Mouse (Mus musculus) adrenal gland (tissue): ENCODE measurements around the gene Mgmt.

Source experiments
- intact Hi-C: fragments of 180-260 bp; cut with DNase I; formaldehyde crosslinking; loops from one replicate; pipeline ENCODE4 v1.15.1; 2025

Mgmt gene

DNA sequence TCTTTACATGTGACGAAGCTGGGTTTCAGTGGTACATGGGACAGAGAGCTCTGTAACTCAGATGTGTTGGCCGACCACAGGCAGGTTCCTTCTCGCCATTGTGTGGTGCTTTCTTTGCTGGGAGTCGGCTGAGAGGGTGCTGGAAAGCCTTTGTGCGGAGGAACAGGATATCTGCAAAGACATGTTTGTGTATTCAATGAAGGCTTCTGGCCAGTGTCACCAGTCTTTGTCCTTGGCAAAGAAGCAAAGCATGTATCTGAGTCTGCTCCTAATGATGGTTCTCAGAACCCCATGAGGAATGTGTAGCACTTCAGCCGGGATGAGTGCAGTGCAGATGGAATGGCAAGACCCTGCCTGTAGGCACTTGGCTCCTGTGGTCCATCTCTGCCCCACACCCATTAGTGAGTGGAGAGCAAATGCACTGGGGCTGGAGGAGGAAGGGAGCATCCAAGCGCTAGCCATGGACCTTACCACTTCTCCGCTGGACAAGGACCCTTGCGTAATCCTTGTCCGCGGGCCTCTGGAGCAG lies 14.3 kb downstream of the Mgmt start:
- intact Hi-C loops = no loop called here

GRCm38 (mm10) chr7:136912901-136913300 lies 18.5 kb downstream of the Mgmt start:
- intact Hi-C loops = no loop called here

- intact Hi-C loops = no loop called here
These were observed 21.6 kb downstream of the Mgmt start for GRCm38 (mm10) chr7:136916021-136916420.

GRCm38 (mm10) chr7:136920976-136921755 lies 26.8 kb downstream of the Mgmt start:
- intact Hi-C loops = no loop called here

DNA sequence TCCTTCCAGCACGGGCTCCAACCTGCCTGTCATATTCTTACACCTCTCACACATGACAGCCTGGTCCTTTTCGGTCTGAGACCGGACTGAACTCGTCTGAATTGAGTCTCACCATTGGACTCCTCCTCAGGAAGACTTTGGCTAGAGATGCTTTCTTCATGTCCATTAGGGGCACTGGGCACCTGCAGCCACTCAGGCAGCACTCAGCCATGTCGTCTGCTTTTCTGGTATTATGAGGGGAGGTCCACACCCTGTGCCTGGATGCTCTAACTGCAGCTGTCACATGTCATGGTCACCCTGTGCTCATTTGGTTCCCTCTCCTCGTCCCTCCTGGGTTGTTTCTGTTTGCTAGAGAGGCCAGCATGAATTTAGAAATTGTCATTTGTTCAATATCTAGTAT lies 27.8 kb downstream of the Mgmt start:
- intact Hi-C loops = no loop called here

DNA sequence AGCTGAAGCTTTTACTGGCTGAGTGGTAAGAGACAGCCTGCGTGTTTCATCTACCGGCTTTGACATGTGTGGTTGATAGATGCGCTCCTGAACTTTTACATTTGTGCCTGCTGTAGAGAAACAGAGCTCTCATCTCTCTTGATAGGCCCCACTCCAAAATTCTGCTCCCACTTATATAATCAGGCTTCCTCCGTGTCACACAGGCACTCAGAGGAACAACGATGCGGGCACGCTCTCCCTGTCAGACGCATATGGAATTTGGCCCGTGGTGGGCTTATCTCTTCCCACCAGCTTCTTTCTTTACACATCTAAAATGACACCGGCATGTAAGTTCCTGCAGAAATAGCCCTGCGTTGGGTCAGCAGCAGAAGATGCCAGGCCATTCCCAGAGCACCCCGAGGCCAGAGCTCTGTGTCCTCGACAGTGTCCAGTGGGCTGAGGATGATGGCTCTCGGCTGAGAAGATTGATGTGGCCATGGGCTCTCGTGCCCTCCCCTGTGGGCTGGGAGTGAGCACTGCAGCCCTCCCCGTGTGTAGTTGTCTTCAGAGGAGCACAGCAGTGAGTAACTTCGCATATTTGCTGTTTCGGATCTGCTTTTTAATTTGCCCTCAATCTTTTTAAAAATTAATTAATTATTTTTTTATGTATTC lies 30.3 kb downstream of the Mgmt start:
- intact Hi-C loops = no loop called here

GRCm38 (mm10) chr7:136926178-136926577 lies 31.8 kb downstream of the Mgmt start:
- intact Hi-C loops = no loop called here

GRCm38 (mm10) chr7:136930451-136930850 lies 36.0 kb downstream of the Mgmt start:
- intact Hi-C loops = no loop called here

GRCm38 (mm10) chr7:136933367-136933766 lies 39.0 kb downstream of the Mgmt start:
- intact Hi-C loops = no loop called here

DNA sequence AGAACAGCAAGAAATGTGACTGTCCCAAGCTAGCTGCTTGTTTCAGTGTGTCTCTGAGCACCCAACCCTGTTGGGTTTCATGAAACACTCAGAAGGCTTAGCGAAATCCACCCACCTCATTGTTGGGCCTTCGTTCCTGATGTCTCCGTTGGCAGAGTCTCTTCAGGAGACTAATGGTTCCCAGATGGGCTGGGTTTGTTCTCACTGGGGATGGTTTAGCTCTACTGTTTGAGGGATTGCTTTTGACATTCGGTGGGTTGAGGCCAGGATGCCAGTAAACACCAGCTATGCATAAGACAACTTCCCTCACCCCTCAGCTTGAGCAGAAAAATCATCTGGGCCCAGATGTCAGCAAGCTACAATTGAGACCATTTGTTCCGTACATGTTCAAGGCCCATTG lies 39.9 kb downstream of the Mgmt start:
- intact Hi-C loops = no loop called here

DNA sequence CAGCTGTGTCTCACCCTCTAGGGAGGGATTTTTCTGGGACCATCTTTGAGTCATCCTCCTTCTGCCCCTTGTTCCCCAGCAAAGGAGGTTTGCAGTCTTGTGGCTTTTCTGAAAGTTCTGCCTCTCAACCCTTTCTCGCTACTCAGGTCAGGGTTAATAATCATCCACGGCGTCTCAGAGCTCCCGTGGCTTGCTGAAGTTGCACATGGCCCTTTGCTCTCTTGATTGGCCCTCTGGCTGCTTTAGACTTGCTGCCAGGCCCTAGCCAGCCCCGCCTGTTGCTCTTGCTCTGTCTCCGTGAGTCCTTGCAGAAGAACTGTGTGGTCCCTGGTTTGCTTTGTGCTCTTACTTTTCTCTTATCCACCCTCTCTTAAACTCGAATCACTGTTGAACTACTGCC lies 40.4 kb downstream of the Mgmt start:
- intact Hi-C loops = no loop called here

GRCm38 (mm10) chr7:136938371-136938770 lies 44.0 kb downstream of the Mgmt start:
- intact Hi-C loops = no loop called here

DNA sequence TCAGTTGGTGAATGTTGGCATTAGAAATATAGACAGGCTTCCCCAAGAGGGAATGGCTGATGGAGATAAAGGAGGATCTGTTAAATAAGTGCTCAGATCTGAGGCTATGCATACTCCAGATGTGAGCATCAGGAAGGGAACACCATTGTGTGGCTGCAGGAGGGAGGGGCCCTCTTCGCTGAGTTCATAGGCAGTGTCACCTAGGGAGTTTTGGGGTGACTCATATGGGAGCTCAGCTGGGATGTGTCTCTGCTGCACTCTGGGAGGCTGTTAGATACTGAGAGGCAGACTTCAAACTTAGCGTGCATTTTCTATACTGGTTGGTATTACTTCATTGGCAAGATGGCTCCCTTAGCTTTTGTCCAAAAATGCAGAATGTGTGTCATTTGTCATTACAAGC lies 48.0 kb downstream of the Mgmt start:
- intact Hi-C loops = no loop called here

GRCm38 (mm10) chr7:136943886-136944285 lies 49.5 kb downstream of the Mgmt start:
- intact Hi-C loops = no loop called here

DNA sequence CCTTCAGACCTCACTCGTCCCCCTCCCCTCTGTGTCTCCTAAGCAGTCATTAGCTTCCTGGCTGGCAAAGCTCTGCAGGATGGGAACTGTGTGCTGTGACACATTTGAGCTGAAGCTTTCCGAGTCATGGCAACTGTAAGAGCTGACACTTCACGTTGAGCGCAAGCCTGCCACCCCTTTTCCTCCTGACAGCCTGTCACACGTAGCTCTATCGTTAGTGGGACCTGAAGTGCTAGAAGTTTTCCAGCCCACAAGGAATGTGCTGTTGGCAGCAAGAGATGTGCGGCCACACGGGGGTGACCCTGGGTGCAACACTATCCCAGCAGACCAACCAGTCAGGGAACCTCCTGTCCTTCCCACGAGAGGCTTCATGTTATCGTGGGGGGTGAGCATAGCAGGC lies 51.3 kb downstream of the Mgmt start:
- intact Hi-C loops = no loop called here

DNA sequence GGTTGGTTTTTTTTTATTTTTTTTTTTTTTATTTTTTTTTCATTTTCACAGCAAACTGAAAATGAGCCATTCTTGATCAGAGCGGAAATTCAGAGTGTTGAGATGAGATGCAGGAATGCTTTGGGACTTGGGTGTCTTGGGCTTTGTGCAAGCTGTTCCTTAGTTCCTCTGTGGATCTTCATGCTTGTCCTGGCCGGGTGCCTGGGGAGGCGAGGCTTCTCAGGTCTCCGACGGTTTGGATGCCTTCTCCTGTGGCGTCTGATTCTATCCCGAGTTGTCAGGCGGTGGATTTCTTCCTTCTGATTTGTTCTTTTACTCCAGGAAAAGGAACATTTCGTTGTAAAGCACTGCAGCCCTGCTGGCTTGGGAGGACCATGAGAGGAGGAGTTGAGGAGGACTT lies 51.7 kb downstream of the Mgmt start:
- intact Hi-C loops = no loop called here

GRCm38 (mm10) chr7:136948275-136948810 lies 53.9 kb downstream of the Mgmt start:
- intact Hi-C loops = no loop called here

DNA sequence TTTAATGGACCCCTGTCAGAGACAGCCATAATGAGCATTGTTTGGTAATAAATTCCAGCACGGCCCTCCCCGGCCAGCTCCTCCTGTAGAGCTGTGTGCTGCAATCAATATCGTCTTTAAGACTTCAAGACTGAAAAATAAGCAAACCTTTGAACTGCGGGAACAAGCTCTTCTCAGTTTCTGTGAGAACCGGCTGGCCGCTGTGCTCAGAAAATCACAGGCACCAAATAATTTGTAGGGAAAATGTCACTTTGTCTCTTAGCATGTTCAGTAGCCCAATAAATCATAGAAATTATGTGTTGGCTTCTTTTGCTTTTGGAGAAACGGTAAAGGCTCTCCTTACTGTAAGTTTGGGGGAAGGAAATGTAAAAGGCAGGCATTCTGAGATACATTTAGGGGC lies 58.2 kb downstream of the Mgmt start:
- intact Hi-C loops = no loop called here

DNA sequence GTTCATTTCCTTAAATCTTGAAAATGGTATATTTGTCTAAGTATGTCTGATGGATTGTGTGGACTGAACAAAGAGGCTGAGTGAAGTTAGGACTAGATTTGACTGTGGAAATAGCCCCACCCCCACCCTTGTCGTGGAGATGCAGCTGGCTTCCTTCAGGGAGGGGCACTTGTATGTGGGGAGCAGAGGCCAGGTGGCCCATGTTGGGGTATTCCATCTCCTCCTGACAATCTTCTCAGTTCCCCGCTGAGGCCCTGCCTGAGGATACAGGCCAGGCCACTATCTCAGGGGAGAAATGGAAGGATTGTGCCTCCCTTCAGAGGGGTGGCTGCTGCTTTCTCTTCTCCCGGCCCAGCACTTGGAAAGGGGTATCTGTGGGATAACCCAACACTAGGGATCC lies 58.8 kb downstream of the Mgmt start:
- intact Hi-C loops = no loop called here

DNA sequence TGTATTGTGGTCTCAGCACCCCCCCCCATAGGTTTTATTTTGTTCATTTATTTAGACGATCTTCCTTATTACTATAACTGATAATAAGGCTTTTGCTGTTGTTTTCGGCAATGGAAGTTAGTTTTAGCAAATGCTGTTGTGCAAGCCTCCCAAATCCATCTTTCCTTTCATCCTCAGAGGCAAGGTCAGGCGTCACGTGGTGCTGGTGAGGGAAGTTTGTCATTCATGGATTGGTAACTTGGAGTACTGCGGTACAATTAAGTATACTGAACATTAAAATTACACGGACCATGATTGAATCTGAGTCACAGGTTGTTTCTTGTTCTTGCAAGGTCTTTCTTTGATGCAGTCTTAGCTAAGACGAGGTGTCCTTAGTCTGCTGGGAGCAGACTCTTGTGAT lies 77.9 kb downstream of the Mgmt start:
- intact Hi-C loops = no loop called here

GRCm38 (mm10) chr7:136975001-136975400 lies 80.6 kb downstream of the Mgmt start:
- intact Hi-C loops = no loop called here

DNA sequence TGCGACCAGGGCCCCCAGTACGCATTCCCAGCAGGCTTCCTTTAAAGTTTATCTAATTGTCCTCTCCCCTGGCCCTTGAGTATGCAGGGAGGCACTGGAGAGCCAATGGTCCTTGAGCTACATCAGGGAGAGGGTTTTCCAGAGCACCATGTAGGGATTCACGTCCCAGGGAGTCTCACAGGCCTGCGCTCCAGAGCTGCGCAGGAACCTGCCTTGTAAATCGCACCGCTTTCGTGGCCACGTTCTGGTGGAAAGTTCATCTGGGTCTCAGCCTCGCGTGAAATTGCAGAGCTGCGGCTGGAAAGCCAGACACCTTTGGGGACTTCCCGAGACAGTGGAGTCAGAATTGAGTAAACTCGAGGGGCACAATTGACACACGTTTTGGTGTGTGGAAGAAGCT lies 103.0 kb downstream of the Mgmt start:
- intact Hi-C loops = no loop called here

- intact Hi-C loops = no loop called here
These were observed 106.3 kb downstream of the Mgmt start for GRCm38 (mm10) chr7:137000703-137001102.
